Mouse (Mus musculus): ENCODE data around the gene Cnnm2. TPM values are rescaled to one million over a fixed set of nuclear protein-coding genes. Genes with fewer than 3 reads are reported as not detected.

Gene Cnnm2
- polyA plus RNA-seq, 1 experiment from 2014 or later: 2.1 TPM

DNA sequence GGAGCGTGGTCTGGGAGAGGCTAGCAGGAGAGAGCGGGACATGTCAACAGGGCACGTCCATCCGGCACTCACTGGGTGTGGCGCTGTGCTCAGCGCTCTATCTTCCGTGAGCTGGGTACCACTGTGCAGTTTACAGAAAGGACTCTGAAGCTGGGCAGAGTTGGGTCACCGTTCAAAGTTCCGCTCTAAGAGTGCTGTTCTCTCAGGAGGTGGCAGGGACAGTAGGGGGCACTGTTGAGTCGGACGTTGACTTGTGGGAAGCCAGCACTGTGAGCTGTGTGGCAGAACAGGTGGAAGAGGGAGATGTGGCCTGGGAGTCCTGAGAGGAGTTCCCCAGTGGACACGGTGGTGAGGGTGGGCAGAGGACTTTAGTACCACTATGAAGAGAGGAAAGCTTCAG, 114.4 kb downstream of the Cnnm2 start:
- H3K27me3 ChIP-seq (replicated peaks; ENCODE audit: control insufficient read depth, insufficient read depth, low read length): no peaks in the 10 kb centered on the region

DNA sequence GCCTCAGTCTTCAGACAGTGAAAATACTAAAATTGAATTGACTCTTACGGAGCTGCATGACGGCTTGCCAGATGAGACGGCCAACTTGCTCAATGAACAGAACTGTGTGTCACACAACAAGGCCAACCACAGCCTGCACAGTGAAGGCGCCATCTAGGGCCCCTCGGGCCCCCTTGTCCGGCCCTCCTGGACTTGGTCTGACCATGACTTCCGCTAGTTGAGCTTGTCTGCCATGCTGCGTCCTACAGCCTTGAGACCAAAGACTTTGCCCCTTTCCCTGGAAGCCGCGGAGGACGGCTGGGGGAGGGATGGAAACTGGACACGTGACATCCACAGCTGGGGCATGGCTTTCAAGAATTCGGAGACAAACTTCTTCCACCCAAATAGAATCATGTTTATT, 116.5 kb downstream of the Cnnm2 start:
- H3K27ac ChIP-seq (ENCODE audit: low read length): no peak overlapping the region
- WGBS: 85% methylated on average over 13 of the region's 13 CpGs
- H3K9ac ChIP-seq (ENCODE audit: low read depth, low read length): no peak overlapping the region
- H3K27me3 ChIP-seq (replicated peaks; ENCODE audit: control insufficient read depth, insufficient read depth, low read length): no peaks in the 10 kb centered on the region
- H3K4me3 ChIP-seq (ENCODE audit: low read length): no peak overlapping the region
- no peak for ATAC-seq
- no peaks in the 10 kb centered on the region for H3K9me3 ChIP-seq (ENCODE audit: control insufficient read depth, low read length)
- H3K36me3 ChIP-seq (ENCODE audit: control insufficient read depth, insufficient read depth, low read length): no peaks in the 10 kb centered on the region
- H3K4me1 ChIP-seq (ENCODE audit: control insufficient read depth, insufficient read depth, low read length): no peaks in the 10 kb centered on the region
- no peak overlapping the region for H3K4me2 ChIP-seq (ENCODE audit: low read depth, low read length)

More for the DNA sequence above, 114.4 kb downstream of the Cnnm2 start:
- peak; percentile 75 for ATAC-seq
- Histone ChIP-seq H3K9me3 (ENCODE audit: control insufficient read depth, low read length) (no peaks in the 10 kb centered on the region), H3K4me3 (ENCODE audit: low read length) (no peak overlapping the region), H3K4me1 (ENCODE audit: control insufficient read depth, insufficient read depth, low read length) (no peaks in the 10 kb centered on the region), H3K9ac (ENCODE audit: low read depth, low read length) (no peak overlapping the region), H3K4me2 (ENCODE audit: low read depth, low read length) (no peak overlapping the region), H3K27ac (ENCODE audit: low read length) (no peak overlapping the region), H3K36me3 (ENCODE audit: control insufficient read depth, insufficient read depth, low read length) (no peaks in the 10 kb centered on the region)
- WGBS: 44% methylated on average over 12 of the region's 12 CpGs

DNA sequence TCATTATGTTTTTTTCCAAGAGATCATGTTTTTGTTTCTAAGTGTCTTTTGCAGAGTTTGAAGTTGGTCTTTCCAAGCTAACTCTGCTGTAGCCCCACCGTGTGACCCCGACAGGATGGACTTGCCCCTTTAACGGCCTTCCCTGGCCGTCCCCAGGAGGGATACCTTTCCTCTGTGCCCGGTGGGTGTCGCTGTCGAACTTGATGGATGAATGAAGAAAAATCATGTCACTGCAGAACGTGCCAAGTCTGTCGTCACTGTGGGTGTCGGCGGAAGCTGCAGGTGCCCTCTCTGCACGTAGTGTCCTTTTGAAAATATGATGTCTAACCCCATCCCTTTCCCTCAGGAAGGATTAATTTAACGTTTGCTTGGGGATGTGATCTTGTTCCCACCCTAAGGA, 117.0 kb downstream of the Cnnm2 start:
- ATAC-seq: no peak
- no peaks in the 10 kb centered on the region for H3K27me3 ChIP-seq (replicated peaks; ENCODE audit: control insufficient read depth, insufficient read depth, low read length)
- no peak overlapping the region for H3K4me2 ChIP-seq (ENCODE audit: low read depth, low read length)
- 44% methylated on average over 13 of the region's 13 CpGs for WGBS
- no peaks in the 10 kb centered on the region for H3K4me1 ChIP-seq (ENCODE audit: control insufficient read depth, insufficient read depth, low read length)
- H3K9ac ChIP-seq (ENCODE audit: low read depth, low read length): no peak overlapping the region
- H3K9me3 ChIP-seq (ENCODE audit: control insufficient read depth, low read length): no peaks in the 10 kb centered on the region
- no peaks in the 10 kb centered on the region for H3K36me3 ChIP-seq (ENCODE audit: control insufficient read depth, insufficient read depth, low read length)
- no peak overlapping the region for H3K27ac ChIP-seq (ENCODE audit: low read length)
- H3K4me3 ChIP-seq (ENCODE audit: low read length): no peak overlapping the region

DNA sequence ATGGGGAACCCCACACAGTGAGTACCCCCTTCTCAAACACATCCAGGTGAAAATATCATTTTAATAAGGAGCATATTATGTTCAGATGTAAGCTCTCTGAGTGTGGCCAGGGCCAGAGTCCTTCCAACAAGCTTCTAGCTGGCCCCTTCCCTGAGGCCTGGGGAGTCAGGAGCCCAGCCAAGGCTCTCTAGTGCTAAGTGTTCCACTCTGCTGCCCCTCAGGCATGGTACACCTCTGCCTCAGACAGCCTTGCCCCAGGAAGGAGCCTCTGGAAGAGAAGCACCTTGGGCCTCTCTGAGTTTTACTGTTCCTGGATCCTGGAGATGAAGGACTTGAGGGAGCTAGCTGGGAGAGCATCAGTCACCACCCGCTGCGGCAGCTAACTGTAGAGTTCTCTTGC, 118.5 kb downstream of the Cnnm2 start:
- Histone ChIP-seq H3K4me2 (ENCODE audit: low read depth, low read length) (no peak overlapping the region), H3K4me3 (ENCODE audit: low read length) (no peak overlapping the region), H3K4me1 (ENCODE audit: control insufficient read depth, insufficient read depth, low read length) (no peaks in the 10 kb centered on the region), H3K9me3 (ENCODE audit: control insufficient read depth, low read length) (no peaks in the 10 kb centered on the region), H3K27me3 (replicated peaks; ENCODE audit: control insufficient read depth, insufficient read depth, low read length) (no peaks in the 10 kb centered on the region), H3K9ac (ENCODE audit: low read depth, low read length) (no peak overlapping the region), H3K27ac (ENCODE audit: low read length) (no peak overlapping the region), H3K36me3 (ENCODE audit: control insufficient read depth, insufficient read depth, low read length) (0 out of 2 replicates have a peak, but pooled peaks cover 3% of the 10 kb centered on the region)
- ATAC-seq: no peak
- 97% methylated on average over 2 of the region's 2 CpGs for WGBS

DNA sequence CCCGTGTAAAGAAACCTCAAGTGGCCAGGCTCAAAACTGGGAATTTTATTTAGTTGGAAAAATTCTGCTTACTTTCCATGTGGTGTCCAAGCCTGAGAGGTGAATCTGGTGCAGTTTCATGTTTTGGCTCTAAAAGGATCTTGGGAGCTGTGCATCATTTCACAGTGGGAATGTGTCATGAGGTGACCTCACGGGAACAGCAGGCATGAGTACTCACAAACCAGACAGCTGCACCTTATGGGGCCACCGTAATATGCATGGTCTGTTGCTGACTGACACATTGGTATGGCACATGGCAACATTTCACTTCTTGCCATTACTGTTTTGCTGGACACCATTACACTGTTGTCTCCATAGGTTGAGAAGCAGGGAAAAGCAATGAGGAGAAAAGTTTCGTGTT, 124.0 kb downstream of the Cnnm2 start:
- 91% methylated on average over 4 of the region's 4 CpGs for WGBS
- H3K9ac ChIP-seq (ENCODE audit: low read depth, low read length): no peak overlapping the region
- no peak overlapping the region for H3K4me2 ChIP-seq (ENCODE audit: low read depth, low read length)
- ATAC-seq: no peak
- no peaks in the 10 kb centered on the region for H3K4me1 ChIP-seq (ENCODE audit: control insufficient read depth, insufficient read depth, low read length)
- H3K36me3 ChIP-seq (ENCODE audit: control insufficient read depth, insufficient read depth, low read length): peaks cover 14% of the 10 kb centered on the region
- H3K9me3 ChIP-seq (ENCODE audit: control insufficient read depth, low read length): no peaks in the 10 kb centered on the region
- H3K27ac ChIP-seq (ENCODE audit: low read length): peak overlapping the region; percentile 27; the same call in 1 of the 2 replicates
- H3K4me3 ChIP-seq (ENCODE audit: low read length): no peak overlapping the region
- H3K27me3 ChIP-seq (replicated peaks; ENCODE audit: control insufficient read depth, insufficient read depth, low read length): no peaks in the 10 kb centered on the region

DNA sequence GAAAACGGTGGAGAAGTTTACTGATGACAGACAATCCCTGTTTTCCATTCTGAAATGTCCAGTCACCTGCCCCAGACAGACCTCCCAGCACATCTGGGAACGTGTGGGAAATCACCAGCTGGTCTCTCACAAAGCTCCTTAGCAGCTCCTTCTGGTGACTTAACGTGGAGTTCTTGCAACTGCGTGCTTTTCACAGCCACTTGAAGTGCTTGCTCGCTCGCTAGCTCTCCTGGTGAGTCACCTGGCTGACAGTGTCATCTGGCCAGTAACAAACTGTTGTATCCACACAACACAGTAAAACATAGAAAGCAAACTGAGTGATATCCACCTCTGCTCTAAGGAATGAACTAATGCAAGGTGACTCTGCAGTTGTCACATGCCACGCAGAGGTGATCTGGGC, 125.4 kb downstream of the Cnnm2 start:
- H3K4me1 ChIP-seq (ENCODE audit: control insufficient read depth, insufficient read depth, low read length): no peaks in the 10 kb centered on the region
- no peak overlapping the region for H3K4me2 ChIP-seq (ENCODE audit: low read depth, low read length)
- no peaks in the 10 kb centered on the region for H3K9me3 ChIP-seq (ENCODE audit: control insufficient read depth, low read length)
- no peak overlapping the region for H3K4me3 ChIP-seq (ENCODE audit: low read length)
- ATAC-seq: no peak
- no peak overlapping the region for H3K27ac ChIP-seq (ENCODE audit: low read length)
- WGBS: 85% methylated on average over 7 of the region's 7 CpGs
- no peaks in the 10 kb centered on the region for H3K27me3 ChIP-seq (replicated peaks; ENCODE audit: control insufficient read depth, insufficient read depth, low read length)
- H3K36me3 ChIP-seq (ENCODE audit: control insufficient read depth, insufficient read depth, low read length): peaks cover 15% of the 10 kb centered on the region
- no peak overlapping the region for H3K9ac ChIP-seq (ENCODE audit: low read depth, low read length)

DNA sequence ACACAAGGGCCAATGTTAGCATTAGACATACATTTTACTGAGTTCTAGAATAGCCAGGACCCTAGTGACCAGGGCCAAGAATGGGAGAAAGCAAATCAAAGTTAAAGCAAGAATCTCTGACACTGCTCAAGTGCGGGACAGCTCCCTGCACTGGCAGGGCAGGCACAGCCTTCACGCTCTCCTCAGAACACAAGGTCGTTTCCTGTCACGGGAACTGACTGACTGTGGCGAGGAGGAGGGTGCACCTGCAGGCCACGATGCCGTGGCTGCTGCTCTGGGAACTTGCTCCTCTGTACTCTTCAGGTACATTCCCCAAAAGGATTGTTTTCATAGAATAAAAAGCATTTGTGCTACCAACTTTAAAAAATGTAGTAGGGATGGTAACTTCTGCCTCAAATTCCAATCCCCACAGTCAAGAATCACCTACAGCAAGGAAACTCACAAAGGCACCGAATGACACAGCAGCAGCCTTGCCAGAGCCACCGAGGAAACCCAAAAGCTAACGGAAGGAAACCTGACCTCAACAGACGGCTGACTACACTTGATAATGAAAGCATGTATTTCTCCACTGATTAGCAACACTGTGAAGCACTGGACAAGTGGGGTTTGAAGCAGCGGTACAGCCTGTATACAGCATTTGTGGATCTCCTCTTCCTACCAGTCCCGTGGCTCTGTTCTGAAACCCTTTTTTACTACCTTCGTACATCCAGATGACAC, 126.6 kb downstream of the Cnnm2 start:
- 79% methylated on average over 14 of the region's 14 CpGs for WGBS
- H3K4me2 ChIP-seq (ENCODE audit: low read depth, low read length): no peak overlapping the region
- H3K36me3 ChIP-seq (ENCODE audit: control insufficient read depth, insufficient read depth, low read length): peaks cover 15% of the 10 kb centered on the region
- H3K27ac ChIP-seq (ENCODE audit: low read length): no peak overlapping the region
- no peaks in the 10 kb centered on the region for H3K9me3 ChIP-seq (ENCODE audit: control insufficient read depth, low read length)
- ATAC-seq: no peak
- no peak overlapping the region for H3K4me3 ChIP-seq (ENCODE audit: low read length)
- no peaks in the 10 kb centered on the region for H3K27me3 ChIP-seq (replicated peaks; ENCODE audit: control insufficient read depth, insufficient read depth, low read length)
- no peaks in the 10 kb centered on the region for H3K4me1 ChIP-seq (ENCODE audit: control insufficient read depth, insufficient read depth, low read length)
- no peak overlapping the region for H3K9ac ChIP-seq (ENCODE audit: low read depth, low read length)

DNA sequence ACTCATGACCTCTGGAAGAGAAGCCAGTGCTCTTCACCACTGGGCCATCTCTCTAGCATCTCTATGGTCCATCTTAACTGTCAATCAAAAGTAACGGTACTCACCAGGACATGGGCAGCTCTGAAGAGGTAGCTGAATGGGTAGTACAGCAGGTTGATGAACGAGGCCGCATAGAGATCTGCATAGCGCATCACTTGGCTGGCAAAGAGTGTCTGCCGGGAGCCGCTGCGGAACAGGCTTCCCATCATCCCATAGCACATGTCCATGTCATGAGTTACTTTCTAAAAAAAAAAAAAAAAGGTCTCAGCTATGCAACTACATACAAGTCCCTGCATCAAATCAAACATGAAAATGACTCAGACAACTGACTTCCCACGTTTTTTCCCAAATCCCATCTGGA, 128.3 kb downstream of the Cnnm2 start:
- no peak for ATAC-seq
- H3K4me1 ChIP-seq (ENCODE audit: control insufficient read depth, insufficient read depth, low read length): no peaks in the 10 kb centered on the region
- no peak overlapping the region for H3K4me3 ChIP-seq (ENCODE audit: low read length)
- 94% methylated on average over 8 of the region's 8 CpGs for WGBS
- no peak overlapping the region for H3K27ac ChIP-seq (ENCODE audit: low read length)
- no peak overlapping the region for H3K4me2 ChIP-seq (ENCODE audit: low read depth, low read length)
- peaks cover 12% of the 10 kb centered on the region for H3K36me3 ChIP-seq (ENCODE audit: control insufficient read depth, insufficient read depth, low read length)
- H3K9me3 ChIP-seq (ENCODE audit: control insufficient read depth, low read length): no peaks in the 10 kb centered on the region
- H3K9ac ChIP-seq (ENCODE audit: low read depth, low read length): no peak overlapping the region
- no peaks in the 10 kb centered on the region for H3K27me3 ChIP-seq (replicated peaks; ENCODE audit: control insufficient read depth, insufficient read depth, low read length)

DNA sequence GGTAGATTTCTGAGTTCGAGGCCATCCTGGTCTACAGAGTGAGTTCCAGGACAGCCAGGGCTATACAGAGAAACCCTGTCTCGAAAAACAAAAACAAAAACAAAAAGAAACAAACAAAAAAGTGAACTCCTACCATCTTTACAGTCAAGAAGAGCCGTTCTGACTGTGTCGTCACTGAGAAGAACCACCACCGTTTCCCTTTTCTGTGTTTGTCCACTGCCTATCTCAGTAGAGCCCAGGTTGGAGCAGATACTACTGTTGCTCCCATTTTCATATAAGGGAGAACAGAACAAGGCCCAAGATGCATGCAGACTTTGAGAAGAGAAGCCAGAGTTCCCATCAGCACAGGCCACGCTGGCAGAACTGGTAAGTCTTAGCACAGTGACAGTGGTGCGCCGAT, 129.3 kb downstream of the Cnnm2 start:
- no peaks in the 10 kb centered on the region for H3K27me3 ChIP-seq (replicated peaks; ENCODE audit: control insufficient read depth, insufficient read depth, low read length)
- peaks cover 7% of the 10 kb centered on the region; the same call in 1 of the 2 replicates for H3K36me3 ChIP-seq (ENCODE audit: control insufficient read depth, insufficient read depth, low read length)
- H3K27ac ChIP-seq (ENCODE audit: low read length): no peak overlapping the region
- WGBS: 92% methylated on average over 8 of the region's 8 CpGs
- no peak for ATAC-seq
- no peak overlapping the region for H3K4me2 ChIP-seq (ENCODE audit: low read depth, low read length)
- H3K4me3 ChIP-seq (ENCODE audit: low read length): no peak overlapping the region
- H3K4me1 ChIP-seq (ENCODE audit: control insufficient read depth, insufficient read depth, low read length): no peaks in the 10 kb centered on the region
- no peak overlapping the region for H3K9ac ChIP-seq (ENCODE audit: low read depth, low read length)
- no peaks in the 10 kb centered on the region for H3K9me3 ChIP-seq (ENCODE audit: control insufficient read depth, low read length)

DNA sequence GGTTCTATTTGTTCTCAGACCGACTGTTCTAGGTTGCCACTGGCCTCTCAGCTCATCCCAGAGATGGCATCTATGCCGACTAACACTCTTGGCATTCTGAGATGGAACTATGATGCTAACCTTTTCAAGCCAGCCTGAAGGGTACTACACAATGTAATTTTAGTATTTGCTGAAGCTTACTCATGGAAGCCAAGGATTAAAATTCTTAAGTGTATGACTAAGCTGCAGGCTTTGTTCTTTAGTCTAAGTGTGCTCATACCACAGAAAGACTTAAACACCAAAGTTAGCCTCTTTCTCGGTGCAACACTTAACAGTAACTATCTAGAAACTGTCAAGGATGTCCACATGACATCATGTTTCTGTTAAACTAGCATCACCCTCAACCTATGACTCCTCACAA, 131.5 kb downstream of the Cnnm2 start:
- ATAC-seq: no peak
- no peaks in the 10 kb centered on the region for H3K4me1 ChIP-seq (ENCODE audit: control insufficient read depth, insufficient read depth, low read length)
- WGBS: 79% methylated on average over 3 of the region's 3 CpGs
- no peak overlapping the region for H3K4me2 ChIP-seq (ENCODE audit: low read depth, low read length)
- peaks cover 5% of the 10 kb centered on the region; the same call in 1 of the 2 replicates for H3K9me3 ChIP-seq (ENCODE audit: control insufficient read depth, low read length)
- H3K36me3 ChIP-seq (ENCODE audit: control insufficient read depth, insufficient read depth, low read length): peaks cover 13% of the 10 kb centered on the region
- H3K9ac ChIP-seq (ENCODE audit: low read depth, low read length): no peak overlapping the region
- no peak overlapping the region for H3K4me3 ChIP-seq (ENCODE audit: low read length)
- H3K27me3 ChIP-seq (replicated peaks; ENCODE audit: control insufficient read depth, insufficient read depth, low read length): no peaks in the 10 kb centered on the region
- no peak overlapping the region for H3K27ac ChIP-seq (ENCODE audit: low read length)
